Mouse (Mus musculus) B cell, adult 67 days (primary cell): ENCODE results near the gene Tob1. TPM values are rescaled to one million over a fixed set of nuclear protein-coding genes. Genes with fewer than 3 reads are reported as not detected.

Experiments used
- total RNA-seq, 2 experiments: library from RNA; stranded (reverse); gene quantifications; 4 replicates each; pipeline ENCODE4 v1.2.4; 2023

Tob1 gene
- total RNA-seq: 10 to 100 TPM; 28.9 to 35.3 TPM

DNA sequence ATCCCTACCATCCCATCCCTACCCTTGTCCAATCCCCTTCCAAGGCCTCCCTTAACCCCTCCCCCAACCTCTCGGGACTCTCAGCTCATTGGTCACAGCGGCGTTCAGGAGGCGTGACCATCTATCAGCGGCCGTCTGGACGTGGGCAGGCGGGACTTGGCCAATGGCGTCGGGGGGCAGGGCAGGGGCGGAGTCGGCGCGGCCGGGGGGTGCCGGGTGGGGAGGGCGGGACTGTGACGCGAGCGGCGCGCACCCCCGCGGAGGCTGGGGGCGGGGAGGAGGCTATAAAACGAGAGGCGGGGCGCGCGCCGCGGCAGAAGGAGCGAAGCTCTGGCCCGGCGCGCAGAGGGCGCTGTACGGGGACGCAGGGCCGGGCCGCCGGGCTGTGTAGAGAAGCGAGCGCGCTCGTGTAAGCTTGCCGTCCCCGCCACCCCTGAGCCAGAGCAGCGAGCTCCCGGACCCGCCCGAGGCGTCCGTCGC lies at the start of gene Tob1:
Tob1 (plus strand) TSS at position 331 of the 480 bp plus-strand sequence.

DNA sequence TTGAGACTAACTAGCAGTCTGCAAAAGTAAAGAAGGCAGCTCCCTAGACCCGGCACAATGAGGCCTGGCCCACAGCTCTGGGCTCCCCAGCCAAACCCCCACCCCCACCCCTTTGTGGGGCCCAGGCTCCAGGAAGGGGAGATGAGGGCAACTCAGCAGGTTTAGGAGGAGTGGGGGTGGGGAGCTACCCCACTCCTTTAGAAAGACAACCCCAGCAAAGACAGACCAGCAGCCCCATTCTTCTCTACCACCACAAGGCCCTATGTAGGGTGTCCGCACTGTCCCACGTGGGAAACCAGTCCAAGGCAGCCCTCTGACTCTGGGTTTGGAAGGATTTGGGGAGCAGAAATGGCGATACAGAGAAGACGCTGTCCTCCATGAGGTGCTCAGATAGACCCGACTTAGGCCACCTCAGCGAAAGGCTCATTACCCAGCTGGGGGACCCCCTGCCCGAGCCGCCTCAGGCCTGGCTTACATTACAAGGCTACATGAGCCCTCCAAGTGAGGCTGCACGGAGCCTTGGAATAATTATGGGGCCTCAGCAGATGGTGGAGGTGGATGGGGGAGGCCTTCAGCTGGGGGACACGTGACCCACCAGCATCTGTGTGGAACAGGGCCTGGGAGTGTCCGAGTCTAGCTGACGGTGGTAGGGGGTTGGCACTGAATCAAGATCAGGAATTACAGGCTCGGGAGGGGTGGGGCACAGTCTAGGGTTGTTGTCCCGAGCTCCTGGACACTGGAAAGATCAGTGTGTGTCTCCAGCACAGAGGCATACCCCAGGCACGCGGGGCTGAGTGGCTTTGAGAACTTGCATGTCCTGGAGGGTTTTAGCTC lies 34.9 kb downstream of the Tob1 start, which contains the start of gene Wfikkn2:
Wfikkn2 (minus strand) TSS at position 51 of the 834 bp plus-strand sequence.

Other genes with a start within 250 kb of the Tob1 start
- gene Gm20390, start 243.2 kb upstream of the Tob1 start, total RNA-seq: 10 to 100 TPM; 55.9 to 58.3 TPM
- 10 to 100 TPM; 34.0 to 39.3 TPM for gene Nme1, start 242.9 kb upstream of the Tob1 start, total RNA-seq
- gene Spag9, start 215.4 kb upstream of the Tob1 start, total RNA-seq: 100 to 1,000 TPM; 189 to 196 TPM
- not detected for gene Wfikkn2, start 34.6 kb downstream of the Tob1 start, total RNA-seq
- gene Gm21885, start 70.4 kb downstream of the Tob1 start, total RNA-seq: not detected
- 100 to 1,000 TPM; 101 to 104 TPM for gene Luc7l3, start 110.5 kb downstream of the Tob1 start, total RNA-seq
- gene Ankrd40, start 116.5 kb downstream of the Tob1 start, total RNA-seq: 10 to 100 TPM; 59.0 to 64.9 TPM
- under 1 TPM; 0.62 to 0.96 TPM for gene Abcc3, start 181.5 kb downstream of the Tob1 start, total RNA-seq